Mouse (Mus musculus) liver, embryonic 12.5 days (tissue): ENCODE measurements at regions not wholly inside any gene's neighbourhood (a gene's known extent, or its start where the extent isn't known, plus 50 kb on each side); places are given as distances from the start of the nearest gene placed in this dataset.

Source experiments
- ATAC-seq: fragments of 200-750 bp; cut with Nextera tagmentation; 2 replicates; pipeline ENCODE4 v1.8.0; 2017; ENCODE audit warnings: moderate number of reproducible peaks, mild to moderate bottlenecking, moderate library complexity
- H3K27ac ChIP-seq: fragments of 300-500 bp; sonication (generic); 2 replicates; pipeline ENCODE4 v1.5.1; 2016; ENCODE audit warnings: mild to moderate bottlenecking
- H3K27me3 ChIP-seq: fragments of 300-500 bp; sonication (generic); replicated peaks from 2 replicates; pipeline ENCODE4 v1.6.1; 2016; ENCODE audit warnings: mild to moderate bottlenecking, moderate library complexity
- H3K36me3 ChIP-seq: fragments of 300-500 bp; sonication (generic); 2 replicates; pipeline ENCODE4 v1.6.1; 2016; ENCODE audit warnings: mild to moderate bottlenecking, moderate library complexity
- H3K4me1 ChIP-seq: fragments of 300-500 bp; sonication (generic); 2 replicates; pipeline ENCODE4 v1.6.1; 2016
- H3K4me2 ChIP-seq: fragments of 300-500 bp; sonication (generic); 2 replicates; pipeline ENCODE4 v1.6.1; 2016; ENCODE audit warnings: mild to moderate bottlenecking, moderate library complexity
- H3K4me3 ChIP-seq: fragments of 300-500 bp; sonication (generic); 2 replicates; pipeline ENCODE4 v1.5.1; 2016; ENCODE audit warnings: mild to moderate bottlenecking, moderate library complexity
- H3K9ac ChIP-seq: fragments of 300-500 bp; sonication (generic); 2 replicates; pipeline ENCODE4 v1.6.1; 2016; ENCODE audit warnings: mild to moderate bottlenecking, moderate library complexity
- H3K9me3 ChIP-seq: fragments of 300-500 bp; sonication (generic); replicated peaks from 2 replicates; pipeline ENCODE4 v1.6.1; 2016; ENCODE audit warnings: mild to moderate bottlenecking, moderate library complexity
- WGBS: fragments of 180-500 bp; shearing (Covaris S2); methylation state at CpG from one replicate; pipeline ENCODE4 v1.1.7; 2016; ENCODE audit not compliant: insufficient replicate concordance; 5-methylcytosine and 5-hydroxymethylcytosine counted together

DNA sequence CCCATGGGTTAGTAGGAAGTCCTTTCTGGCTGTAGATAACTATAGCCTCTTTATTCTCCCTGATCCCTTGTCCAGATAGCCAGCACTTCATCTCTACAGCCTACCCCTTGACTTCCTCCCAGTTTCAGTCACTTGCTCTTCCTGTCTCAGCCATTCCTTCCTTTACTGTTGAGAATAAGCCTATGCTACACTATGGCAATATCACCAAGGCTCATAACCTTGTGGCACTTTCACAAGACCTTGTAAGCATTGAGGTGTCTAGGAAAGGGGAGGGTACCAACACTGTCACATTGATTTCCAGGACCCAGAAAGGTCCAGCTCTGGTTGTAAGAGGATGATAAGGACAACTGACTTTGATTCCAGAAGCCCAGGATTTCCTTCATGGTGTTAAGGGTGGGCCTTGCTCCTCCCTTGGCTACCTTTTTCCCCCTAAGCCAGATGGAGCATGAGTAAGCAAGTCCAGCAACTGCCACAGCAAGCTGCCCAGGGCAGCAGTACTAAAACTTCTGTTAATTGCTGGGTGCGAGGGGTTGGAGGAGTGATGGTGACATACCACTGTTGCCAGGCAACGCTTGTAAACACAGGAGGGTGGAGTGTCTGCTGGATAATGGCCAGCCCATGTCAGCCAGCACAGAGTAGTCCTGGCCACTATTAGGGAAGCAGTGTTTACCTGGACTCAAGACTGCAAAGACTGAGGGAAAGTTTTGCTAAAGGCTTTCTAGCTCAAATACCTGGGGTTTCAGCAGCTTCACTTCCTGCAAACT, 75.7 kb downstream of the Ankrd16 start:
- H3K9me3 ChIP-seq: no peaks in the 10 kb centered on the region
- no peaks in the 10 kb centered on the region for H3K36me3 ChIP-seq
- WGBS: 27% methylated on average over 2 of the region's 2 CpGs
- ATAC-seq: peak; percentile 62
- no peaks in the 10 kb centered on the region for H3K27me3 ChIP-seq
- no peaks in the 10 kb centered on the region for H3K4me1 ChIP-seq
- no peak overlapping the region for H3K4me2 ChIP-seq
- no peak overlapping the region for H3K4me3 ChIP-seq
- H3K27ac ChIP-seq: no peak overlapping the region
- H3K9ac ChIP-seq: no peak overlapping the region

DNA sequence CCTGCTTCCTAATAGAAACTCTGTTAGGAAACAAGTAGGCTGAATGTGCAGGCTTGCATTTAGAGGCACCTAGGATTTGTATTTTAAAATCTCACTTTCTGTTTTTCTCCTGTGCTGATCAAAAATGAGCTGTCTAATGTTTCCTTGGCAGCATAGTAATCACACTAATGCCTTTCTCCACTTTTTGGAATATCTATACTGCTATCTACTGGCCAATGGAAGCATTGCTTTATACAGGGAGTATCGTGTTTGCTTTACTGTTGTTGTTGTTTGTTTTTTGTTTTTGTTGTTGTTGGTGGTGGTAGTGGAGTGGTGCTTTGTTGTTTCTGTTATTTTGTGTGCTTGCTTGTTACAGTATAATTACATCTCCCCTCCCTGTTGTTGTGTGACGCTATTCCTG, 92.3 kb downstream of the Ankrd16 start:
- Histone ChIP-seq H3K4me2 (no peak overlapping the region), H3K9me3 (peaks cover 2% of the 10 kb centered on the region; the same call in 1 of the 2 replicates), H3K27ac (no peak overlapping the region), H3K4me3 (no peak overlapping the region), H3K27me3 (no peaks in the 10 kb centered on the region), H3K9ac (no peak overlapping the region), H3K36me3 (no peaks in the 10 kb centered on the region), H3K4me1 (no peaks in the 10 kb centered on the region)
- WGBS: 31% methylated on average over 2 of the region's 2 CpGs
- no peak for ATAC-seq

DNA sequence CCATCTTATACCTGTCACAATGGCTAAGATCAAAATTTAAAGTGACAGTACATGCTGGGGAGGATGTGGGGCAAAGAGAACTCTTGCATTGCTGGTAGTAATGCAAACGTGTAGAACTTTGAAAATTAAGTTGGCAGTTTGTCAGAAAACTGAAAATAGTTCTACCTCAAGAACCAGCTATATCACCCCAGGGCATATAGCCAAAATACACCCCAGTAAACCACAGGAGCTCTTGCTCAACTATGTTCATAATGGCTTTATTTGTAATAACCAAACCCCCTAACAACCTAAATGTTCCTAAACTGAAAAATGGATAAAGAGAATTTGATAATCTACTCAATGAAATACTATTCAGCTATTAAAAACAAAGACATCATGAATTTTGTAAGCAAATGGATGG, 102.3 kb downstream of the Ankrd16 start:
- H3K4me3 ChIP-seq: no peak overlapping the region
- no peak overlapping the region for H3K27ac ChIP-seq
- no peaks in the 10 kb centered on the region for H3K4me1 ChIP-seq
- H3K27me3 ChIP-seq: no peaks in the 10 kb centered on the region
- WGBS: 25% methylated on average over 1 of the region's 1 CpGs
- no peaks in the 10 kb centered on the region for H3K36me3 ChIP-seq
- H3K9me3 ChIP-seq: 0 out of 2 replicates have a peak, but pooled peaks cover 2% of the 10 kb centered on the region
- no peak overlapping the region for H3K4me2 ChIP-seq
- H3K9ac ChIP-seq: no peak overlapping the region
- ATAC-seq: no peak

DNA sequence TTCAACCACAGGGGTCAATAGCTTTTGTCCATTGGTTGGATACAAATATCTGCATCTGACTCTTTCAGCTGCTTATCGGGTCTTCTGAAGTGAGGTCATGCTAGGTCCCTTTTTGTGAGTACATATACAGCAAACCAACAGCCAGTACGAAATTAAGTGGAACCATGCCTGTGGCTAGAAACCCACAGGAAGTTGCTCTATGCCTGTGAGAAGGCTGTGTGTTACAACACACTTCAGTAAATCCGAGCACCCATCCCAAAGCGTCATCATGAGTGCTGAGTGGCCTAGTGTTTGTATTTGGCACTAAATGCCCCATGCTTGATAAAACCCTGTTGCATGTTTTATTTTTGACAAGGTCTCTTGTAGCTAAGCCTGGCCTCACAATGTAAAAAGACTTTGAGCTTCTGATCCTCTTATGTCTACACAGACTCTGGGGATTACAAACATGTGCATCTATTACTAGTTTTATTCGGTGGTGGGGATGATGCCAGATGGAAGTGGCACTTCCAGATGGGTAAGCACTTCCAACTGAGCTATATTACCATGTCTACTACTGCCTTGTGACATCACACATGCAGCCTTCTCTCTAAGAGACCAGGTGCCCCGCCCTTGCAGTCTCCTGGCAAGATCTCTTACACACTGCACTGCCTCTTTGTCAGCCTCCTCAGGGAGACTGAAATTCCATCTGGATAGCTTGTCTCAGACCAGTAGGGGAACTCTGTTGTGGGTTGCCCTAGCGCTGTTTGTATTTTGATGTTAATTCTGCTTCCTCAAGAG, 117.3 kb downstream of the Ankrd16 start:
- 44% methylated on average over 7 of the region's 7 CpGs for WGBS
- Histone ChIP-seq H3K4me3 (no peak overlapping the region), H3K36me3 (no peaks in the 10 kb centered on the region), H3K9me3 (no peaks in the 10 kb centered on the region), H3K27ac (no peak overlapping the region), H3K9ac (no peak overlapping the region), H3K4me2 (no peak overlapping the region), H3K27me3 (no peaks in the 10 kb centered on the region), H3K4me1 (no peaks in the 10 kb centered on the region)
- ATAC-seq: no peak

DNA sequence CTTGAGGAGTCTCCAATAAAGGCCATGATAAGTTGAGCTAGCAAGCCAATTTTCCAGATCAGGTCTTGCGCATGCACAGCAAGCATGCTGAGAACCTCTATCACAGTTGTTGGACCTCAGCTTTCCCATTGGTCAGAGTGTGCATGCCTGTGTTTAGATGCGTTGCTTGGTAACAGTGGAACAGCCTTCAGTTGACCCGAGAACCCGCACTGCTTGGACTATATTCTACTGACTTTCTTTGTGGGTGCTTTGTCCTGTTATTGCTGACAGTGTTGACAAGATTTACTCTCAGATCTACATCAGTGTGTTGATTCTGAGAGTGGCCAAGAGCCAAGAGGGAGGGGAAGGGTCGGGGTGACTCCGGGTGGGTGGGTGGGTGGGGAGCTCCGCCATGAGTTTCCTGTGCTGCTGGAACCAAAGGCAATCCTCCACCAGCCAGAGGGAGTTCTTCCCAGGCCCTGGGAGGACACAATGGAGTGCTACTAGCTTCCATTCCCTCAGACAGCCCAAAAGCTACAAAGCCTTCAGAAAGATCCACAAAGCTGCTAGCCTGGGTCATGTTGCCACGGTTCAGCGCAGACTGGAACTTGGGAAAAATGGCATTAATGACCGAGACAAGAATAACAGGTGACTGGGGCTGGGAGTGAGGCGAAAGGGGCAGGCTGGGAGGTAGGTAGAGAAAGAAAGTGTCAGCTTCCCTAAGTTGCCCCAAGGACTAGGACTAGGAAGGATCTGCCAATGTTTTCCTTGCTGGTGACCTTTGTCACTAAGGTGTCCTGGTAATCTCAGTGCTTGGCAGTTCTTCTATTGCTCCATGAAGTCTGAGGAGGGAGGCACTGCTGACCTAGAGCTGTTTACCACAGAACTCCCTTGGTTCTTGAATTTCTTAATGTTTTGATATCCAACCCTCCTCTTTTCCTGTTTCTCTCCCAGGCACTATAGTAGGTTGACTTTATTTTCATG, 122.3 kb downstream of the Ankrd16 start:
- H3K36me3 ChIP-seq: no peaks in the 10 kb centered on the region
- no peak overlapping the region for H3K4me2 ChIP-seq
- no peaks in the 10 kb centered on the region for H3K27me3 ChIP-seq
- H3K27ac ChIP-seq: no peak overlapping the region
- H3K9ac ChIP-seq: no peak overlapping the region
- H3K4me3 ChIP-seq: no peak overlapping the region
- H3K9me3 ChIP-seq: no peaks in the 10 kb centered on the region
- ATAC-seq: no peak
- 66% methylated on average over 11 of the region's 11 CpGs for WGBS
- no peaks in the 10 kb centered on the region for H3K4me1 ChIP-seq

DNA sequence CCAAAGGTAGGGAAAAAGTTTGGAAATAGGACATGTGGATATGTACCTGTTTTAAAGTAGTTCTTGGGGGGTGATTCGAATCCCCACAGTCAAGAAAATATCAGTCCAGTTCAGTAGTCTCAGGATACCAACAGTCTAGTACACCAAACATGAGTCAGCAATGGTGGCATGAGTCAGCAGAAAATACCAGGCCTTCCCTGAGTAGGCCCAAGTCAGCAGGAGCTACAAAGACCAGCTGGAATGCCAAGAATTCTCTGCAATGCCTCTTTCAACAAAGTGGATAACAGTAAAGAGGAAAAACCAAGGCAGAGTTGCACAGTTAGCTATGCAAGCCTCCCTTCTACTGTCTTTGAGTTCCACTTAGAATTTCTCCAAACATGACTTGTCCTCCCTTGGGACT, 137.1 kb downstream of the Ankrd16 start:
- Histone ChIP-seq H3K4me1 (no peaks in the 10 kb centered on the region), H3K9me3 (no peaks in the 10 kb centered on the region), H3K4me2 (no peak overlapping the region), H3K27ac (no peak overlapping the region), H3K4me3 (no peak overlapping the region), H3K36me3 (no peaks in the 10 kb centered on the region), H3K9ac (no peak overlapping the region), H3K27me3 (no peaks in the 10 kb centered on the region)
- ATAC-seq: peak; percentile 96
- 53% methylated on average over 1 of the region's 1 CpGs for WGBS

DNA sequence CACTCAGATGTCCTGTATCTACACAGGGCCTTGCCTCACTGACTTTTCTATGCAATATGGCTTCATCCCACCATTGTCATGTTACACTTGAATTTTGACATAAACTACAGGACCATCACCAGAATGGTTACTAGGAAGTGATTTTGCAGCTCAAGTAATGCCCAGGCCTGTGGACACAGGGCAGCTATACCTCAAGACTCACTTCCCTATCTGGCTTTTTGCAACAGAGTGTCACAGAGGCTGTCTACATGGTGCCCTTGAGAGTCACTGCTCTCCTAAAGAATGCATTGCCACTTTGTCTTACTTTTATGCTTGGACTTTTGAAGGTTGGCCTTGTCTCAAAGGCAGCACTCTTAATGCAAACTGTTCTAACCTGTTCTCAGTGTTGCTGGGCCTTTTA, 139.7 kb downstream of the Ankrd16 start:
- H3K27ac ChIP-seq: no peak overlapping the region
- H3K27me3 ChIP-seq: no peaks in the 10 kb centered on the region
- ATAC-seq: no peak
- no peaks in the 10 kb centered on the region for H3K36me3 ChIP-seq
- no peak overlapping the region for H3K4me2 ChIP-seq
- no peak overlapping the region for H3K4me3 ChIP-seq
- H3K9ac ChIP-seq: no peak overlapping the region
- H3K9me3 ChIP-seq: no peaks in the 10 kb centered on the region
- no peaks in the 10 kb centered on the region for H3K4me1 ChIP-seq

DNA sequence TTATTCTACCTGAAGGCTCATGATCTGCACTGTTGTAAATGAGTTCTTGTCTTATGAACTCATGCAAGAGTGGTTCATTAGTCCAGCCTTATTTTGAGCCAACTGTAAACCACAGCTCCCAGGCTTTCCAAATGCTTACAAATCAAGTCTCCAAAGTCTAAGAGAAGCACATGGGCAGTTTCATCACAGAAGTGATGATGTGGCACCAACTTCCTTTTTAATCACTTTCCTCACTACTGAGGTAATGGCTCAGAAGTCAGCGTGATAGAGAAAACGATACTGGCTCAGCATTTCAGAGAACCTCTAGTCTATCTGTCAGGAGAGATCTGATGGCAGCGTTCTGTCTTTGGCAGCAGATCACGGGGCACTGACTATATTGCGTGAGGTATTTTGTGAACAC, 140.4 kb downstream of the Ankrd16 start:
- ATAC-seq: no peak
- Histone ChIP-seq H3K9ac (no peak overlapping the region), H3K27me3 (no peaks in the 10 kb centered on the region), H3K9me3 (no peaks in the 10 kb centered on the region), H3K27ac (no peak overlapping the region), H3K4me3 (no peak overlapping the region), H3K4me1 (no peaks in the 10 kb centered on the region), H3K4me2 (no peak overlapping the region), H3K36me3 (no peaks in the 10 kb centered on the region)
- 71% methylated on average over 5 of the region's 5 CpGs for WGBS

DNA sequence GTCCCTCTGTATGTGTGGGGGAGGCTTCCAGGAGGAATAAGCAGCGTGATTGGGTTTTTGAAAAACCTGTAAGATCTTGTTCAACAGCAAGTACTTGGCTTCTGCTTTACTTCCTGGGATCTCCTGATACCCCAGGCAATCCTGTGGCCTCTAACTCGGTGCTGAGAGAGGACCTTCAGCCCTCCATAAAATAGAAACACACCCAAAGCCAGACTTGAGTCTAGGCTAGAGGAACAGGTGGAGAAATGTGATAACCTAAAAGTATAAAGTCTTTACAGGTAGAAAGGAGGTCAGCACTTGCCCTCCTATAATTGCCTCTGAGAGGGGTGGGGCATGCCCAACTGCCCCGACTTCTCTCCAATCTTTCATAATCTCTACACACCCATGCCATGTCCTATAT, 183.1 kb downstream of the Ankrd16 start:
- no peaks in the 10 kb centered on the region for H3K4me1 ChIP-seq
- H3K4me3 ChIP-seq: no peak overlapping the region
- WGBS: 46% methylated on average over 3 of the region's 3 CpGs
- no peak for ATAC-seq
- H3K27ac ChIP-seq: no peak overlapping the region
- H3K27me3 ChIP-seq: no peaks in the 10 kb centered on the region
- no peaks in the 10 kb centered on the region for H3K36me3 ChIP-seq
- H3K9ac ChIP-seq: no peak overlapping the region
- no peak overlapping the region for H3K4me2 ChIP-seq
- H3K9me3 ChIP-seq: no peaks in the 10 kb centered on the region

DNA sequence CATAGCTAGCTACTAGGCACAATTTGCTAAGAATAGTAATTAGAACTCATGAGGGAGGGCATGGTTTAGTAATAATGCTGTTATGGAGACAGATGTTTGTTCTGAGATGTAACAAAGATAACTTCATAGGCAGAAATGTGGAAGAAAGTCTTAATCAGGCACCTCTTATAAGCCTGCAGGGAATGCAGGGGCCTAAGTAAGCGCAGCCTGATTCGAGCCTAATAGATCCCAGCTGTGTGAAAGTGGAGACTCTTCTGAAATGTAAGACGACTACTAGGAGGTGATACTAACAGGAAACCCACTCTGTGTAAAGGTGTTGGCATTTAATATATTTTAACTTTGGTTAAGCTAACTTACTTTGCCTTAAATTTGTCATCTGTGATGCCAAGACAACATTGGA, 187.7 kb downstream of the Ankrd16 start:
- Histone ChIP-seq H3K36me3 (no peaks in the 10 kb centered on the region), H3K27ac (no peak overlapping the region), H3K4me3 (no peak overlapping the region), H3K4me1 (no peaks in the 10 kb centered on the region), H3K9me3 (no peaks in the 10 kb centered on the region), H3K4me2 (no peak overlapping the region), H3K27me3 (no peaks in the 10 kb centered on the region), H3K9ac (no peak overlapping the region)
- ATAC-seq: no peak
- 53% methylated on average over 3 of the region's 3 CpGs for WGBS

DNA sequence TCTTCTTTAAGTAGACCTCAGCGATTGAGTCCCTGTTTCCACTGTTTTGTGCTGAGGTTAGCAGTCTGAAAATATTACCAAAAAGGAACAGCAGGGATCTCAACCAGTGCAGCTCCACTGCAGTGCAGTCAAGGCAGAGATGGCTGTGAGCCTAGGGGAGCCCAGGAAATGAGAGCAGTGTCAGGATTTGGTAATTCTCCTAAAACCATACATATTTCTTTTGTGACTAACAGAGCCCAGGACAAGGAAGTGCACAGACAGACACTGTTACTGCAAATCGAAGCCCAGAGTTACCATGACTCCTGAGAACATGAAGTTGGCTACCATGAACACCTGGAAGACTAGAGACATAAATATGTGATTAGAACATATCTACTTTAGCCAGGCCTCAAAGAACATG, 189.3 kb downstream of the Ankrd16 start:
- Histone ChIP-seq H3K36me3 (no peaks in the 10 kb centered on the region), H3K4me2 (no peak overlapping the region), H3K9ac (no peak overlapping the region), H3K27me3 (no peaks in the 10 kb centered on the region), H3K27ac (no peak overlapping the region), H3K9me3 (no peaks in the 10 kb centered on the region), H3K4me3 (no peak overlapping the region), H3K4me1 (no peaks in the 10 kb centered on the region)
- no peak for ATAC-seq
- 46% methylated on average over 2 of the region's 2 CpGs for WGBS

DNA sequence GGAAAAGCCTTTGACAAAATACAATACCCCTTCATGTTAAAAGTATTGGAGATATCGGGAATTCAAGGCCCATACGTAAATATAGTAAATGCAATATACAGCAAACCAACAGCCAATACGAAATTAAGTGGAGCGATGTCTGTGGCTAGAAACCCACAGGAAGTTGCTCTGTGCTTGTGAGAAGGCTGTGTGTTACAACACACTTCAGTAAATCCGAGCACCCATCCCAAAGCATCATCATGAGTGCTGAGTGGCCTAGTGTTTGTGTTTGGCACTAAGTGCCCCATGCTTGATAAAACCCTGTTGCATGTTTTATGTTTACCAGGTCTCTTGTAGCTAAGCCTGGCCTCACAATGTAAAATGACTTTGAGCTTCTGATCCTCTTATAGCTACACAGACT, 194.3 kb downstream of the Ankrd16 start:
- Histone ChIP-seq H3K4me3 (no peak overlapping the region), H3K4me1 (no peaks in the 10 kb centered on the region), H3K9me3 (no peaks in the 10 kb centered on the region), H3K27me3 (no peaks in the 10 kb centered on the region), H3K36me3 (no peaks in the 10 kb centered on the region), H3K4me2 (no peak overlapping the region), H3K27ac (no peak overlapping the region), H3K9ac (no peak overlapping the region)
- 64% methylated on average over 5 of the region's 5 CpGs for WGBS
- no peak for ATAC-seq
